Mouse (Mus musculus): Measurements from ENCODE around the gene Med12l. TPM values are rescaled to one million over a fixed set of nuclear protein-coding genes. Genes with fewer than 3 reads are reported as not detected.
A peak's percentile ranks its signal among the peaks of the same experiment; 100 is the strongest.

Gene Med12l
- total RNA-seq (2021): under 1 TPM; 0.27 to 0.45 TPM
- long read RNA-seq, experiment 1, partial matches to known transcripts: 0 of 1 reads
- long read RNA-seq, experiment 1, other reads (novel, unspliced or antisense): 1 of 1 reads
- long read RNA-seq, experiment 2: 0 reads

DNA sequence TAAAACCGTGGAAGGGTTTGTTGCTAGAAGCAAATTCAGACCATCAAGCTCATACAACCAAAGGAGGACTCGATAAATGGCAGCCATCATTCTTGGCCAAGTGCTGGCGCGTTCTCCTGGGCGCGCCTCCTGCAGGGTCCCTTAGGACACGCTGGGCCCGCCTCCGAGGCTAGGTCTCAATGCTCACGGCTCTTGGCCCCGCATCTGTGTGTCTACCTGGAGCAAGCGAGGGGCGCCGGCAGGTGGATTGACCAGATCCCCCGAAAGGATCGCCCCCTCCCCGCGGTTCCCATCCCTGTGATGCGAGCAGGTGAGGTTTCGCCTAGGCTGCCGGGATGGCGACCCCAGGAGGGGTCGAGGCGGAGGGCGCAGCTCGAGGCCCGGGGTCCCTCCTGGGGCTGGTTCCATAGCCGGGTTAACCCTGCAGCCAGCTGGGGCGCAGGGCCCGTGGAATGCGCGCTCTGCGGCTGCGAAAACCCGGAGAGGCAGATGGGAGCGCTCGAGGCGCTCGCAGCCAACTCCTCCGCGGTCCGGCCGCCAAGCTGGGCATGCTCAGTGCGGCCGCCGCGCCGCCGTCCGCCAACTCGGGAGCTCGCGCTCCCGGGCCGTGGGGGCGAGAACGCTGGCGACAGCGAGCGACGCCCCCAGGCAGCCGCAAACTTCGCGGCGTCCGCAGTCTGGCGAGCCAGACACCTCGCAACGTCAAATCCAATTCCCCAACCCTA lies at the start of gene Med12l:
Med12l (plus strand) TSS at position 555 of the 725 bp plus-strand sequence.
- peak; percentile 10 for DNase-seq (ENCODE audit: low spot score)

- DNase-seq (ENCODE audit: low spot score): no peak
Observed at GRCm38 (mm10) chr3:58961166-58961565, 44.5 kb upstream of the Med12l start.

DNA sequence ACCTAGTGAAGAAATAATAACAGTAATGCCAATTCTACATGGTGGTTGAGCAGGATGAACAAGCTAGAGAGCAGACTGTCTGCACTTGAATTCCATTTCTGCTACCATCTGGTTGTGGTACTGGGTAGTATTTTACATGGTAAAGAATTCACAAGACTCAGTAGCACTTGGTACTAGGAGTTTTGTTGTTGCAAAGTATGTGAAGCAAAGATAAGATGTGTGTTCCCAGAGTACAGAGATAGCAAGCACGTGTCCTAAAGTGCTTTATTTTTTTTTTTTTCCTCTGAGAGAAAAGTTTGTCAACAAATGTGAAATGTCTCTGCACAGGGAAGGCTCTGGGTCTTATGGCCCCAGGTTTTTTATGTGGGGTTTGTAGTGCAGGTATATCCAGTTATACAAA lies 28.2 kb upstream of the Med12l start:
- DNase-seq (ENCODE audit: low spot score): no peak

GRCm38 (mm10) chr3:58977906-58978622 lies 27.6 kb upstream of the Med12l start:
- DNase-seq (ENCODE audit: low spot score): no peak

- DNase-seq (ENCODE audit: low spot score): no peak
Observed at GRCm38 (mm10) chr3:58980579-58980978, 25.0 kb upstream of the Med12l start.

DNA sequence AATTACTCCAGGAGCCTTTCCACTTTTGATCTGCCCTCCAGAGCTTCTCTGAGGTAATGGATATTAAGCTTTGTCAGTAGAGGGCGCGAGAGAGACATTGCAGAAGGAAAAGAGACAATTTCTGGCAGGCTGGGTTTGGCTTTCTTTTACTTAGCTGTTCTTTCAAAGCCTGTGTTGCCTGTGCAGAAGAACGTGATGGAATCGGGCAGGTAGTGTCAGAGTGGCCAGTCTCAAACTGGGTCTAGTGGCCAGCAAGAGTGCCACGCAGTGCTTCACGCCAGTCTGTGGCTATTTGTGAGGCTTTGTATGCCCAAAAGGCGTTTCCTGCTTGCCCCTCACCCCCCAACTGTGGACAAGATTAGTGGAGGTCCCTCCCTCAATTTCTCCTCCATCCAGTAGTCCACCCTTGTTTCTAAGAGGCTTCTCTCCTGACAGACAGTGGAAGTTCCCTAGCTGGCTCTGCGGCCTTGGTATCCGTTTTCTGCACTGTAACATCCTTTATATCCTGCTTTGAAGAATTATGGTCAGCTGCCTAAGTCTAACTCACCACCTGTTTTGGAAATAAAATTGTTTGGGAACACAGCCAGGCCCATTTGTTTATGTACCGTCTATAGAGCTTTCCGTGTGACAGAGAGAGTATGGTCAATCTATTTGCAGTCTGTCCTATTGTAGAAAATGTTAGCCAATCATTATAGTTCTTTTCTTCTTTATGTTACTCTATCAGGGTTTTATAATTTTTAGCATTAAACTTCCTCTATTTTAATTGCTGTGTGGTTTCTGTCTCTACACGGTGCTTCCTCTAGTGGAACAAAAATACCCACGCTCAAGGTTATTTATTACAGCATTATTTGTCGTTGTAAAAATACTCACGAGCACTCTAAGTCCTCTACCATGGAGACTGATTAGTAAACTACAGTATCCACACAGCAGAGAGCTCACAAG lies 22.5 kb upstream of the Med12l start:
- peak; percentile 67 for DNase-seq (ENCODE audit: low spot score)

DNA sequence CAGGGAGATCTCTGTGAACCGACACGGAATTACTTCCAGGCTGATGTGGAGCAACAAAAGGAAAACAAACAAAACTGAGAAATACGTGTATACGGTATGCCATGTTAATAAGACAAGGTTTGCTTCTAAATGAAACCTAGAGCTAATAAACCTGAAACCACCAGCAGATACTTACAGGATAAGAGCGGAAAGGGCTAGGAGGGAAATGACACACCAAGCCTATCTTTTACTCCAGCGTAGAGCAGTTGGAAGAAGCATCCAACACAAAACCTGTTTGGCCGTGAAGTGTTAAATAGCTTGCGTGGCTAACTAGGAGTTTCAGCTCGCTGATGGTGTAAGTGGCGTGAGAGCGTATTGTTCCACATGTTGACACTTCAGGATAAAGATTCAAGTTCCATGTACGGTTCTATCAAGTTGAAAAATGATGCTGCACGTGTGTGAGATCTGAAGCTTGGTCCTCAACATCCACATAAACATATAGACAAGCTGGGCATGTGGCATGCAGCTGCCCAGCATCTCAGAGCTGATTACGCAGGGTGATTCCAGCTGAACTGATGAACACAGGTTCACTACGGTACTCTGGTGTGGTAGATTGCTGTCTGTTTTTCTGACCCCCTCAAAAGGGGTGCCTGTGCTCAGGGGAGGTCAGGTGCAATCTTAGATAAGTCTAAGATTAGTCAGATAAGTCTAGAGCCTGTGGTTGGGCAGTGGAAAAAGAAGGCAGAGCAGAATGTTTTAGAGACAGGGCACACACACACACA lies 21.6 kb upstream of the Med12l start:
- DNase-seq (ENCODE audit: low spot score): no peak

GRCm38 (mm10) chr3:58985816-58986215 lies 19.8 kb upstream of the Med12l start:
- DNase-seq (ENCODE audit: low spot score): no peak

DNA sequence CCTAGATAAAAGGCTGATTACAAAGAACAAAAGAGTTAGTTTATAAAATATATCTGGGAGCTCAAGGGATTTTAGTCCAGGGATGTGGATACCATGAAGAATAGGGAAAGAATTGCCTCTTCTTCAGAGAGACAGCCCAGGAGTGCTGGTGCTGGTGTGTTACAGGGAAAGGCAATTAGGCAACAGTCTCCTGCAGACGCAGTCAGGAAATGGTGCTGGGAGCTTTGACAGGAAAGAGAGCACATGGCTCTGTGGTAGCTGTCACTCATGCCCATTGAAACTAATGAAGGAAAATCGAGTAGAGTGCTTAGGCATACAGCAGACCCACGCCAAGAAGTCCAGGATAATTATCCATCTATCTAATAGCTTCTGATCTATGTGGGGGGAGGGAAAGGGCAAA lies 16.3 kb upstream of the Med12l start:
- no peak for DNase-seq (ENCODE audit: low spot score)

GRCm38 (mm10) chr3:58990556-58990955 lies 15.1 kb upstream of the Med12l start:
- DNase-seq (ENCODE audit: low spot score): no peak

DNA sequence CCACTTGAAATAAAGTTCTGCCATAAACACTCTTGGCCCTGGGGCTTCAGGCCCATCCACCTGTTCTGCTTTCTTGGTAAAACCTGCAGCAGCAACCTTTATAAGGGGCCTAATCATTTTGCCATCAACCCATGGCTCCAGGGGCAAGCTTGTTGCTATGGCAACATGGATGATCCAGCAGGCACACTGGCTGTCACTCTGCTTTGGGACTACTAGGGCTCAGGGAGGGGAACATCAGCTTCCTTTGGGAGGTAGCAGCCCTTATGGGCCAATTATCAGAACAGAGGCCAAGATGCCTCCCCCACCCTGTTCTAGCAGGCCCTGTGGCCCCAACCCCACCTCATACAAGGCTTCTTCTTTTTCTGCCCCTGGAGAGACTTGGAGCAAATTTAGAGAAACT lies 13.5 kb upstream of the Med12l start:
- DNase-seq (ENCODE audit: low spot score): no peak

DNA sequence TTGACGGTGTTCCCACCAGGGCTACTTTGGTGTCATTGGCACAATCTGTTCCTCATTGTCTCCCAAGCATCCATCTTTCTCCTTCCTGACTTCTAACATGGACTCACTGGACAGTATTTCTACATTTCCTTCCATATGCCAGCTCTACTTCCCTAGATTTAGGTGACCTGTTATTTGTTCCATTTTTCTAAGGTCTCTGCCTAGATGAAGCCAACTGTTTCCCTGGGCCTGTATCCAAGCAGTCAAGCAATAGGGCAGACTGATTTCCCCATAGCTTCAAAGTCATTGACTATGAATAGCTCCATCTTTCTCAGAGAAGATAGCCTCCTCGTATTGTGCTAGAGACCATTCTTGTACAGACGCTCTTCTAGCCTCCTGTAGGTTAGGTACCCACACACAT lies 12.0 kb upstream of the Med12l start:
- no peak for DNase-seq (ENCODE audit: low spot score)

GRCm38 (mm10) chr3:59003756-59004155 lies 1.9 kb upstream of the Med12l start:
- no peak for DNase-seq (ENCODE audit: low spot score)

- peak; percentile 4 for DNase-seq (ENCODE audit: low spot score)
Observed at GRCm38 (mm10) chr3:59005996-59006730, 538 bp downstream of the Med12l start.

DNA sequence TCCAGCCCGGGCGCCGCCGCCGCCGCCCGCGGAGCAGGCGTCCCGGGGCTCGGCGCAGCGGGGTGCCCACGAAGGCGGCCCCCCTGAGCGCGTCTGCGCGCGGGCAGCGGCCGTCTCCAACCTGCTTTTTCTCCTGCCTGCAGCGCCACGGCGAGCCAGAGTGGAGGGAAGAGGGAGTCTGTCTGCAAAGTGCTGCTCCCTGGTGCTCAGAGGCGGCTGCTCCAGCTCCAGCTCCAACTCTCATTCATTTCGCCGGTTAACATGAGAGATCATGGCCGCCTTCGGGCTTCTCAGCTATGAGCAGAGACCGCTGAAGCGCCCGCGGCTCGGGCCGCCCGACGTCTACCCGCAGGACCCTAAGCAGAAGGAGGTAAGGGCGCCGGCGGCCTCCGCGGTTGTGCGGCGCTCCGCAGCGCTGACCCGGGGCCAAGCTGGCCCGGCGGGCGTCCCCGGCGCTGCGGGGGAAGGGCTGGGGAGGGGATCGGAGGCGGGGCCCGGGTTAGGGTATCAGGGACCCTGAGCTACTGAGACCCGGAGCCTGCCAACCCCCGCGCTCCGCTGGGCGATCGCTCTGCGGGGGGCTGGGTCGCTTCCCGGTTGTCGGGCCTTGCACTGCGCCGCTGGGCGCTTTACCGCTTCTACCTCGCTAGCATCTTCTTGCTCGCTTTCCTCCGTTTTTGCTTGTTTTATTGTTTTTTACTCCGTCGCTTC lies 1.3 kb downstream of the Med12l start:
- DNase-seq (ENCODE audit: low spot score): peak; percentile 47

GRCm38 (mm10) chr3:59010276-59010675 lies 4.7 kb downstream of the Med12l start:
- no peak for DNase-seq (ENCODE audit: low spot score)

DNA sequence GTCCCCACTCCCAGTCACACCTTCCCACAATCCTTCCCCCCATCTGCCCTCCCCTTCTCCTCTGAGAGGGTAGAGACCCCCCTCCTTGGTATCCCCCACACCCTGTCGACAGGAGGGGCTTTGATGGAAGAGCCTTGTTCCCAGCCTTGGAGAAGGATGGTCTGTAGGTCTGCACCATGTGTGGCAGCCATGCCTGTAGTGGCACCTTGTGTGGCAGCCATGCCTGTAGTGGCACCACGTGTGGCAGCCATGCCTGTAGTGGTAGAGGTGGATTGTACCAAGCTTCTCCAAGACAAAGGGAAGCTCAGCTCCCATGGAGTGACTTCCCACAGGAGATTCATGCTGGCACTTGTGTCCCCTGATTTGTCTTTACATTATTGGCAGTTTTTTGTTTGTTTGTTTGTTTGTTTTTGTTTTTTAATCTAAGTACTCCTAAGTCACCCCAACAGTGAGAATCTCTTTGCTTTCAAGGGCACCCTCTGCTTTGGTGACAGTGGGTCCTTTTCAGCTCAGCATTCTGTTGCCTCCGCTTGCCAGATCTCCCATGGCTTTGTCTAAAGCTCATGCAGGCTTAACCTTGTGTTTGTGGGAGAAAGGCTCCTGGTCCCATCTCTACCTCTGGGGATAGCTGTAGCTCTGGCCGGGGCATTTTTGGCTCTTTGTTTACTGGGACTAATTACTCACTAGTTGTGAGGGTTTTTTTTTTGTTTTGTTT lies 10.2 kb downstream of the Med12l start:
- no peak for DNase-seq (ENCODE audit: low spot score)

- no peak for DNase-seq (ENCODE audit: low spot score)
Observed at GRCm38 (mm10) chr3:59016501-59016900, 10.9 kb downstream of the Med12l start.

DNA sequence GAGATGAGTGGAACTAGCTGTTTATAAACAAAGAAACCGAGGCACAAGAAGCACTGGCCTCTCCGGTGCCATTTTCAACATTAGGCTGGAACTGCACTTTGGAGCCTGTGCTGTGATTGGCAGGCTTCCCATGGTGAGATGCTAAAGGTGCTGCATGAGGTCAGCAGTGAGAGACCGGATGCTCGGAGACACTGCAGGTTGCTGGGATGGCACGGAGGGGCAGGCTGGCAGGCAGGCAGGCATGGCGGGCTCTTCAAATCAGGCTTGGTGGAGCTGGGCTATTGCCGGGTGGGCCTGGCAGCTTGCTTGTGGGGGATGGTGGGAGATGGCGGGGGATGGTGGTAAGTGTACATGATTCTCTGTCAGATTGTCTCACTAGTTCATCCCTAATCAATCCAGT lies 15.6 kb downstream of the Med12l start:
- no peak for DNase-seq (ENCODE audit: low spot score)
